Mouse (Mus musculus) macrophage (primary cell): Measurements from ENCODE around the gene Hydin. TPM values are rescaled to one million over a fixed set of nuclear protein-coding genes. Genes with fewer than 3 reads are reported as not detected.
"Not testable (repeated sequence)": the region's sequence is repeated elsewhere in the genome, so short reads cannot be mapped to it uniquely, and the experiment has no call there.

Source experiments
- H3K27ac ChIP-seq: fragments of 350-480 bp; formaldehyde crosslinking; 2 replicates; pipeline ENCODE4 v1.9.0; 2021
- H3K36me3 ChIP-seq: fragments of 350-480 bp; formaldehyde crosslinking; 2 replicates; pipeline ENCODE4 v1.9.0; 2021; ENCODE audit errors: inconsistent target
- H3K4me3 ChIP-seq: fragments of 350-480 bp; formaldehyde crosslinking; 2 replicates; pipeline ENCODE4 v1.9.0; 2021; ENCODE audit errors: inconsistent target
- H3K79me2 ChIP-seq: fragments of 350-480 bp; formaldehyde crosslinking; 2 replicates; pipeline ENCODE4 v1.9.0; 2021; ENCODE audit errors: inconsistent target
- WGBS: methylation state at CpG from one replicate; pipeline ENCODE4 v1.1.7; 2026; ENCODE audit warnings: inconsistent platforms; ENCODE audit not compliant: missing documents; 5-methylcytosine and 5-hydroxymethylcytosine counted together
- polyA plus RNA-seq: library from polyadenylated mRNA; stranded (reverse); fragments of 250-400 nt; gene quantifications from 3 replicates; pipeline ENCODE4 v1.2.4, GENCODE M21; 2018; ENCODE audit warnings: inconsistent platforms

Gene Hydin
- polyA plus RNA-seq, 1 experiment from 2014 or later = not detected

- WGBS = 90% methylated on average over 5 of the region's 5 CpGs
- no peaks in the 10 kb centered on the region for H3K79me2 ChIP-seq
- H3K36me3 ChIP-seq = no peaks in the 10 kb centered on the region
- H3K27ac ChIP-seq = no peak overlapping the region
- no peak overlapping the region for H3K4me3 ChIP-seq
Observed at GRCm38 (mm10) chr8:110491118-110491517, 224.3 kb downstream of the Hydin start.

- no peaks in the 10 kb centered on the region for H3K79me2 ChIP-seq
- no peaks in the 10 kb centered on the region for H3K36me3 ChIP-seq
- 86% methylated on average over 9 of the region's 9 CpGs for WGBS
- H3K4me3 ChIP-seq = no peak overlapping the region
- H3K27ac ChIP-seq = no peak overlapping the region
Observed at GRCm38 (mm10) chr8:110496286-110496685, 229.5 kb downstream of the Hydin start.

- Histone ChIP-seq H3K36me3 (no peaks in the 10 kb centered on the region), H3K4me3 (no peak overlapping the region), H3K27ac (no peak overlapping the region), H3K79me2 (no peaks in the 10 kb centered on the region)
- 36% methylated on average over 10 of the region's 10 CpGs for WGBS
Observed at GRCm38 (mm10) chr8:110500253-110500652, 233.5 kb downstream of the Hydin start.

- Histone ChIP-seq H3K27ac (no peak overlapping the region), H3K36me3 (no peaks in the 10 kb centered on the region), H3K4me3 (no peak overlapping the region), H3K79me2 (no peaks in the 10 kb centered on the region)
- 75% methylated on average over 6 of the region's 6 CpGs for WGBS
Observed at GRCm38 (mm10) chr8:110500661-110501060, 233.9 kb downstream of the Hydin start.

- WGBS = 78% methylated on average over 4 of the region's 4 CpGs
- Histone ChIP-seq H3K4me3 (no peak overlapping the region), H3K27ac (no peak overlapping the region)
Observed at GRCm38 (mm10) chr8:110501330-110501729, 234.6 kb downstream of the Hydin start.

GRCm38 (mm10) chr8:110502880-110503279 lies 236.1 kb downstream of the Hydin start:
- WGBS = 25% methylated on average over 10 of the region's 10 CpGs
- Histone ChIP-seq H3K4me3 (no peak overlapping the region), H3K36me3 (no peaks in the 10 kb centered on the region)

More at GRCm38 (mm10) chr8:110501330-110501729, 234.6 kb downstream of the Hydin start:
- no peaks in the 10 kb centered on the region for H3K36me3 ChIP-seq
- no peaks in the 10 kb centered on the region for H3K79me2 ChIP-seq

GRCm38 (mm10) chr8:110508766-110509165 lies 242.0 kb downstream of the Hydin start:
- Histone ChIP-seq H3K4me3 (no peak overlapping the region), H3K27ac (no peak overlapping the region), H3K36me3 (no peaks in the 10 kb centered on the region), H3K79me2 (no peaks in the 10 kb centered on the region)
- WGBS = 73% methylated on average over 3 of the region's 3 CpGs

More at GRCm38 (mm10) chr8:110502880-110503279, 236.1 kb downstream of the Hydin start:
- H3K27ac ChIP-seq = no peak overlapping the region
- no peaks in the 10 kb centered on the region for H3K79me2 ChIP-seq

GRCm38 (mm10) chr8:110519790-110520189 lies 253.0 kb downstream of the Hydin start:
- Histone ChIP-seq H3K79me2 (no peaks in the 10 kb centered on the region), H3K4me3 (no peak overlapping the region), H3K36me3 (no peaks in the 10 kb centered on the region), H3K27ac (no peak overlapping the region)
- 78% methylated on average over 7 of the region's 7 CpGs for WGBS

GRCm38 (mm10) chr8:110521851-110522250 lies 255.1 kb downstream of the Hydin start:
- WGBS = 85% methylated on average over 12 of the region's 12 CpGs
- Histone ChIP-seq H3K79me2 (no peaks in the 10 kb centered on the region), H3K36me3 (no peaks in the 10 kb centered on the region), H3K4me3 (no peak overlapping the region), H3K27ac (no peak overlapping the region)

- not testable (repeated sequence) for H3K36me3 ChIP-seq
- WGBS = 80% methylated on average over 7 of the region's 7 CpGs
Observed at GRCm38 (mm10) chr8:110522495-110522894, 255.7 kb downstream of the Hydin start.

GRCm38 (mm10) chr8:110522985-110523384 lies 256.2 kb downstream of the Hydin start:
- no peak overlapping the region for H3K4me3 ChIP-seq
- WGBS = 84% methylated on average over 15 of the region's 15 CpGs
- no peaks in the 10 kb centered on the region for H3K36me3 ChIP-seq
- H3K79me2 ChIP-seq = no peaks in the 10 kb centered on the region
- H3K27ac ChIP-seq = no peak overlapping the region

More at GRCm38 (mm10) chr8:110522495-110522894, 255.7 kb downstream of the Hydin start:
- H3K27ac ChIP-seq, H3K79me2 ChIP-seq, H3K4me3 ChIP-seq: not testable (repeated sequence)

- Histone ChIP-seq H3K27ac (no peak overlapping the region), H3K4me3 (no peak overlapping the region), H3K36me3 (no peaks in the 10 kb centered on the region), H3K79me2 (no peaks in the 10 kb centered on the region)
- WGBS = 56% methylated on average over 15 of the region's 15 CpGs
Observed at GRCm38 (mm10) chr8:110525229-110525628, 258.5 kb downstream of the Hydin start.

- no peaks in the 10 kb centered on the region for H3K79me2 ChIP-seq
- no peaks in the 10 kb centered on the region for H3K36me3 ChIP-seq
- 69% methylated on average over 8 of the region's 8 CpGs for WGBS
- H3K27ac ChIP-seq = no peak overlapping the region
- H3K4me3 ChIP-seq = no peak overlapping the region
Observed at GRCm38 (mm10) chr8:110530008-110530762, 263.4 kb downstream of the Hydin start.

- H3K4me3 ChIP-seq = no peak overlapping the region
- 87% methylated on average over 6 of the region's 6 CpGs for WGBS
- H3K27ac ChIP-seq = no peak overlapping the region
- no peaks in the 10 kb centered on the region for H3K36me3 ChIP-seq
- no peaks in the 10 kb centered on the region for H3K79me2 ChIP-seq
Observed at GRCm38 (mm10) chr8:110533781-110534180, 267.0 kb downstream of the Hydin start.

- no peaks in the 10 kb centered on the region for H3K36me3 ChIP-seq
- WGBS = 49% methylated on average over 4 of the region's 4 CpGs
- no peaks in the 10 kb centered on the region for H3K79me2 ChIP-seq
Observed at GRCm38 (mm10) chr8:110537849-110538248, 271.1 kb downstream of the Hydin start.

More at GRCm38 (mm10) chr8:110537849-110538248, 271.1 kb downstream of the Hydin start:
- Histone ChIP-seq H3K27ac (no peak overlapping the region), H3K4me3 (no peak overlapping the region)
